Mouse (Mus musculus): Measurements from ENCODE around the gene Blzf1.

DNA sequence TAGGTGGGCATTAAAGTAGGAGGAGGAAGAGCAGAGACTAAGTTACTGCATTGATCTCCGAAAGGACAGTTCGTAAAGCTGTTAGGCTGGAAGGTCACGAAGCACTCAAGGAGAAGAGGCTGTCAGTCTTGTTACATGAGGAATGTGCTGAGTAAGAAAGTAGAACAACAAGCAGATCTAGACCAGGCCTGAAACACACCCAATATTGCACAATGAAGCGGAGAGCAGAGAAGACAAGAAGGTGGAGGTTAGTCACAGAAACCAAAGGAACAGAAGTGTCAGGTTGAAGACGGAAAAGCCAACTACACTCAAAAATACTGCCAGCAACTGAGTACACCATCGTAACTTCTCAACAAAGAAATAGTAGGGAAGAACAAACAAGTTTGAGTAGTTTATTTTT lies 13.2 kb downstream of the Blzf1 start:
- TF ChIP-seq CTCF (IDR thresholded peaks at IDR 0.05; ENCODE audit: insufficient read depth, low read depth, low read length) (no peak), POLR2A (IDR thresholded peaks at IDR 0.05; ENCODE audit: insufficient read depth, low read depth, low read length) (no peak)
